27 mouse cellular contexts compared by ENCODE assay signal in the genomic region with DNA sequence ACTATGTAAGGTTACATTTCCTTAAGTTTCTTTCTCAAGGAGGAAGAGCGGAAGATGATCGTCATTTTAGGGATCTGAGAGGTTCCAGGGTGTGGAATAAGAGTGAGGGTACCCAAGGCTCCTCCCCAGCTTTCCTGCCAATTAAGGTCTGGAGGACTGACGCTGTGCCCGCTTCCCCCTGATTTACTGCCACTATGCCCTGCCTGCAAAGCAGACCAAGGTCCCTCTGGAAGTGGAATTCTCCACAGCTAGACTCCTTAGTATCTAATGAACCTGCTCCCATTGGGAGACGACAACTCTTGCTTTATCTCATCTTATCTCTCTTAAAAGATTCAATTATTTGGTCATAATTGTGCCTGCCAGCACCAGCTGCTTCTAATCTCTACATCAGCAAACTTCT. TPM values are rescaled to one million over a fixed set of nuclear protein-coding genes. Genes with fewer than 3 reads are reported as not detected.
A peak's percentile ranks its signal among the peaks of the same experiment; 100 is the strongest.
DNase-seq lines count a peak whose midpoint lies in the region; ATAC-seq and TF ChIP-seq lines count a peak whose summit lies in the region.
"Had no signal": no experiment of that assay in that cellular context is flagged by ENCODE, and none has a peak within 500 bp of the region (broad histone marks: within the 10 kb centered on the region; RNA-seq: fewer than 3 reads in every experiment).

No protein-coding gene starts in this region.

- no peak for TF ChIP-seq EP300 in heart, adult 2 months (IDR thresholded peaks at IDR 0.05; ENCODE audit: insufficient read depth, low read depth, low read length)

- H3K36me3 ChIP-seq in forebrain, embryonic 12.5 days (replicated peaks), result no peaks in the 10 kb centered on the region
- H3K36me3 ChIP-seq in forebrain, embryonic 15.5 days, result no peaks in the 10 kb centered on the region
- H3K36me3 ChIP-seq in heart, embryonic 10.5 days, result no peaks in the 10 kb centered on the region
- no peaks in the 10 kb centered on the region for H3K36me3 ChIP-seq in heart, adult 2 months (ENCODE audit: control insufficient read depth, insufficient read depth, low read length)
- no peaks in the 10 kb centered on the region for H3K36me3 ChIP-seq in midbrain, embryonic 12.5 days
- no peaks in the 10 kb centered on the region for H3K36me3 ChIP-seq in midbrain, postnatal 0 days (ENCODE audit: insufficient read depth, low read length)
- H3K36me3 ChIP-seq in neural tube, embryonic 11.5 days (ENCODE audit: control insufficient read depth, insufficient read depth, low read length), result no peaks in the 10 kb centered on the region
- H3K36me3 ChIP-seq: forebrain, embryonic 10.5 days; heart, embryonic 12.5 days; heart, embryonic 15.5 days; hindbrain, embryonic 10.5 days; hindbrain, embryonic 13.5 days had no signal

- no peaks in the 10 kb centered on the region for H3K9me3 ChIP-seq in forebrain, embryonic 12.5 days
- no peaks in the 10 kb centered on the region for H3K9me3 ChIP-seq in forebrain, embryonic 15.5 days
- no peaks in the 10 kb centered on the region for H3K9me3 ChIP-seq in heart, embryonic 10.5 days
- H3K9me3 ChIP-seq in midbrain, embryonic 12.5 days, result no peaks in the 10 kb centered on the region
- H3K9me3 ChIP-seq in midbrain, postnatal 0 days (ENCODE audit: low read length), result no peaks in the 10 kb centered on the region
- H3K9me3 ChIP-seq in neural tube, embryonic 11.5 days (ENCODE audit: control insufficient read depth, low read length), result no peaks in the 10 kb centered on the region
- H3K9me3 ChIP-seq: forebrain, embryonic 10.5 days; heart, embryonic 12.5 days; heart, embryonic 15.5 days; hindbrain, embryonic 10.5 days; hindbrain, embryonic 13.5 days had no signal

- peak; percentile 3 for DNase-seq in heart, embryonic 10.5 days (ENCODE audit: low spot score)
- no peak for DNase-seq in heart, adult 2 months
- no peak for DNase-seq in midbrain, postnatal 0 days (ENCODE audit: low spot score)
- no peak for DNase-seq in neural tube, embryonic 11.5 days (ENCODE audit: low spot score)
- no peak for DNase-seq in neural tube, embryonic 10.5 days (ENCODE audit: extremely low spot score, low spot score)
- DNase-seq: adrenal gland, postnatal 10 days; adrenal gland, postnatal 36 days; cerebellum, adult 18-20 months; cerebellum, adult 9-10 months; cerebellum, postnatal 14 days; gastrocnemius, postnatal 10 days; gastrocnemius, postnatal 36 days; heart, postnatal 10 days; heart, postnatal 36 days had no signal

- peaks cover 13% of the 10 kb centered on the region for H3K4me1 ChIP-seq in forebrain, embryonic 12.5 days
- peaks cover 10% of the 10 kb centered on the region; the same call in 1 of the 2 replicates for H3K4me1 ChIP-seq in forebrain, embryonic 15.5 days
- no peaks in the 10 kb centered on the region for H3K4me1 ChIP-seq in heart, embryonic 10.5 days
- H3K4me1 ChIP-seq in heart, adult 2 months (ENCODE audit: control insufficient read depth, insufficient read depth, low read length), result no peaks in the 10 kb centered on the region
- peaks cover 15% of the 10 kb centered on the region for H3K4me1 ChIP-seq in midbrain, embryonic 12.5 days
- H3K4me1 ChIP-seq in midbrain, postnatal 0 days (ENCODE audit: insufficient read depth, low read length), result no peaks in the 10 kb centered on the region
- peaks cover 3% of the 10 kb centered on the region; the same call in 1 of the 2 replicates for H3K4me1 ChIP-seq in neural tube, embryonic 11.5 days (ENCODE audit: control insufficient read depth, insufficient read depth, low read length)
- H3K4me1 ChIP-seq: heart, embryonic 15.5 days had no signal

- no peak for TF ChIP-seq POLR2A in heart, adult 2 months (IDR thresholded peaks at IDR 0.05; ENCODE audit: insufficient read depth, low read depth, low read length)

- H3K4me3 ChIP-seq in forebrain, embryonic 12.5 days (replicated peaks), result no peak overlapping the region
- no peak overlapping the region for H3K4me3 ChIP-seq in forebrain, embryonic 15.5 days
- no peak overlapping the region for H3K4me3 ChIP-seq in heart, embryonic 10.5 days
- no peak overlapping the region for H3K4me3 ChIP-seq in heart, adult 2 months
- no peak overlapping the region for H3K4me3 ChIP-seq in midbrain, embryonic 12.5 days
- no peak overlapping the region for H3K4me3 ChIP-seq in midbrain, postnatal 0 days (ENCODE audit: low read depth, low read length)
- no peak overlapping the region for H3K4me3 ChIP-seq in neural tube, embryonic 11.5 days (ENCODE audit: low read depth, low read length)
- H3K4me3 ChIP-seq: forebrain, embryonic 10.5 days; heart, embryonic 12.5 days; heart, embryonic 15.5 days; hindbrain, embryonic 10.5 days; hindbrain, embryonic 13.5 days had no signal

- TF ChIP-seq CTCF in heart, adult 2 months (IDR thresholded peaks at IDR 0.05), result no peak
- TF ChIP-seq CTCF in midbrain, postnatal 0 days (IDR thresholded peaks at IDR 0.05), result no peak

- H3K4me2 ChIP-seq in forebrain, embryonic 12.5 days, result no peak overlapping the region
- H3K4me2 ChIP-seq in forebrain, embryonic 15.5 days (replicated peaks), result no peak overlapping the region
- H3K4me2 ChIP-seq in midbrain, embryonic 12.5 days (replicated peaks), result no peak overlapping the region
- no peak overlapping the region for H3K4me2 ChIP-seq in midbrain, postnatal 0 days (ENCODE audit: low read depth, low read length, poor library complexity, severe bottlenecking)
- H3K4me2 ChIP-seq in neural tube, embryonic 11.5 days (ENCODE audit: low read depth), result no peak overlapping the region
- H3K4me2 ChIP-seq: heart, embryonic 12.5 days; heart, embryonic 15.5 days; hindbrain, embryonic 13.5 days had no signal

- ATAC-seq in forebrain, embryonic 12.5 days (ENCODE audit: low FRiP score), result peak; percentile 52; the same call in 1 of the 2 replicates
- ATAC-seq in forebrain, embryonic 15.5 days (replicated peaks), result no peak
- ATAC-seq in midbrain, embryonic 12.5 days (ENCODE audit: low FRiP score, low read depth), result 0 out of 2 replicates have a peak, but pooled peaks have one; percentile 28
- ATAC-seq in midbrain, postnatal 0 days (ENCODE audit: low FRiP score), result no peak
- 0 out of 2 replicates have a peak, but pooled peaks have one; percentile 33 for ATAC-seq in neural tube, embryonic 11.5 days (ENCODE audit: insufficient read depth, low FRiP score, low TSS enrichment)
- ATAC-seq: Patski had no signal

- no peak overlapping the region for H3K27ac ChIP-seq in forebrain, embryonic 12.5 days
- H3K27ac ChIP-seq in forebrain, embryonic 15.5 days (replicated peaks), result no peak overlapping the region
- H3K27ac ChIP-seq in heart, embryonic 10.5 days, result no peak overlapping the region
- H3K27ac ChIP-seq in heart, adult 2 months, result no peak overlapping the region
- no peak overlapping the region for H3K27ac ChIP-seq in midbrain, embryonic 12.5 days (replicated peaks)
- no peak overlapping the region for H3K27ac ChIP-seq in midbrain, postnatal 0 days (ENCODE audit: low read depth, low read length)
- H3K27ac ChIP-seq in neural tube, embryonic 11.5 days (ENCODE audit: low read depth, low read length), result no peak overlapping the region
- H3K27ac ChIP-seq: forebrain, embryonic 10.5 days; heart, embryonic 15.5 days; hindbrain, embryonic 10.5 days; hindbrain, embryonic 13.5 days had no signal

- H3K79me2 ChIP-seq in heart, adult 2 months (replicated peaks; ENCODE audit: control insufficient read depth, insufficient read depth, low read length), result no peaks in the 10 kb centered on the region

- no peak overlapping the region for H3K9ac ChIP-seq in forebrain, embryonic 12.5 days
- no peak overlapping the region for H3K9ac ChIP-seq in forebrain, embryonic 15.5 days (replicated peaks)
- H3K9ac ChIP-seq in heart, adult 2 months (ENCODE audit: low read depth, low read length), result no peak overlapping the region
- no peak overlapping the region for H3K9ac ChIP-seq in midbrain, embryonic 12.5 days (replicated peaks)
- H3K9ac ChIP-seq in midbrain, postnatal 0 days (replicated peaks; ENCODE audit: low read length, poor library complexity, severe bottlenecking), result no peak overlapping the region
- no peak overlapping the region for H3K9ac ChIP-seq in neural tube, embryonic 11.5 days (ENCODE audit: low read length)
- H3K9ac ChIP-seq: heart, embryonic 12.5 days; heart, embryonic 15.5 days; hindbrain, embryonic 13.5 days had no signal

- intact Hi-C loops in heart, adult 2 months (cut with DNase I), result no loop called here

- no peaks in the 10 kb centered on the region for H3K27me3 ChIP-seq in forebrain, embryonic 12.5 days
- H3K27me3 ChIP-seq in forebrain, embryonic 15.5 days, result no peaks in the 10 kb centered on the region
- no peaks in the 10 kb centered on the region for H3K27me3 ChIP-seq in heart, embryonic 10.5 days (ENCODE audit: insufficient read depth, poor library complexity, severe bottlenecking)
- no peaks in the 10 kb centered on the region for H3K27me3 ChIP-seq in heart, adult 2 months (ENCODE audit: control insufficient read depth, insufficient read depth, low read length)
- H3K27me3 ChIP-seq in midbrain, embryonic 12.5 days, result no peaks in the 10 kb centered on the region
- H3K27me3 ChIP-seq in midbrain, postnatal 0 days (ENCODE audit: insufficient read depth, low read length), result no peaks in the 10 kb centered on the region
- no peaks in the 10 kb centered on the region for H3K27me3 ChIP-seq in neural tube, embryonic 11.5 days (ENCODE audit: control insufficient read depth, insufficient read depth, low read length)
- H3K27me3 ChIP-seq: heart, embryonic 12.5 days; heart, embryonic 15.5 days; hindbrain, embryonic 13.5 days had no signal

- WGBS in forebrain, embryonic 12.5 days, result 58% methylated on average over 5 of the region's 5 CpGs
- 44% methylated on average over 5 of the region's 5 CpGs for WGBS in forebrain, embryonic 15.5 days
- 69% methylated on average over 5 of the region's 5 CpGs for WGBS in heart, embryonic 10.5 days
- 73% methylated on average over 5 of the region's 5 CpGs for WGBS in heart, adult 2 months
- WGBS in midbrain, embryonic 12.5 days, result 71% methylated on average over 5 of the region's 5 CpGs
- WGBS in midbrain, postnatal 0 days, result 68% methylated on average over 5 of the region's 5 CpGs
- WGBS in neural tube, embryonic 11.5 days, result 72% methylated on average over 5 of the region's 5 CpGs

RNA-seq across cellular contexts. Expression of a gene that starts 59.8 kb away (rescaled TPM):
- 0.09 TPM in 1 of 2 replicates, not detected in the other for polyA plus RNA-seq in forebrain, embryonic 12.5 days (2016; fragmentation: Nextera tagmentation; extraction: Ambion mirVana)
- 0.11 and 0.33 TPM in 2 replicates for polyA plus RNA-seq in forebrain, embryonic 15.5 days (2015; fragmentation: Nextera tagmentation; extraction: Ambion mirVana)
- polyA plus RNA-seq in heart, embryonic 10.5 days (2016; fragmentation: Nextera tagmentation; extraction: Ambion mirVana), result not detected in 2 replicates
- not detected for total RNA-seq in heart, adult 2 months (2021)
- not detected in 2 replicates for polyA plus RNA-seq in heart, adult 2 months (2012; rRNA removed)
- polyA plus RNA-seq in midbrain, embryonic 12.5 days (2016; fragmentation: Nextera tagmentation; extraction: Ambion mirVana), result 0.45 and 0.47 TPM in 2 replicates
- total RNA-seq in midbrain, postnatal 0 days (2014; rRNA removed), result 9.0 and 16.7 TPM in 2 replicates
- 7.5 and 9.1 TPM in 2 replicates for polyA plus RNA-seq in midbrain, postnatal 0 days (2015; fragmentation: Nextera tagmentation; extraction: Ambion mirVana)
- 0.11 and 0.32 TPM in 2 replicates for polyA plus RNA-seq in neural tube, embryonic 11.5 days (2014; fragmentation: Nextera tagmentation; extraction: Ambion mirVana)
- total RNA-seq: adrenal gland, adult 18-20 months; adrenal gland, postnatal 10 days; gastrocnemius, postnatal 10 days; gastrocnemius, postnatal 36 days; granulocyte monocyte progenitor cell, adult 5-6 weeks; heart, adult 8-10 months; heart, postnatal 10 days; heart, postnatal 36 days had no signal
- polyA plus RNA-seq: forebrain, embryonic 10.5 days; heart, embryonic 12.5 days; heart, embryonic 15.5 days; intestine, embryonic 14.5 days; Patski had no signal

Comparison
In these comparisons a context has a peak if more than half of its experiments do, and no peak if none do; other contexts are left out.
1. ATAC-seq: peak in forebrain, embryonic 12.5 days (single experiment), midbrain, embryonic 12.5 days (single experiment) and neural tube, embryonic 11.5 days (single experiment); none in forebrain, embryonic 15.5 days (single experiment) and midbrain, postnatal 0 days (single experiment).